Mouse (Mus musculus) myocyte (in vitro differentiated cells): ENCODE results near the gene Shbg.
"Not testable (repeated sequence)": the region's sequence is repeated elsewhere in the genome, so short reads cannot be mapped to it uniquely, and the experiment has no call there.

Experiments
- E2F4 ChIP-seq: IDR thresholded peaks from one replicate; pipeline ENCODE4 v1.6.1; 2011; ENCODE audit warnings: mild to moderate bottlenecking, control low read depth, moderate library complexity; ENCODE audit not compliant: insufficient read depth
- MAX ChIP-seq: IDR thresholded peaks from one replicate; pipeline ENCODE4 v1.6.1; 2011; ENCODE audit warnings: low read depth, mild to moderate bottlenecking, control low read depth
- POLR2A ChIP-seq: IDR thresholded peaks from one replicate; pipeline ENCODE4 v1.6.1; 2011; ENCODE audit warnings: low read depth, mild to moderate bottlenecking, control low read depth, moderate library complexity; ENCODE audit not compliant: insufficient read length
- TCF12 ChIP-seq: IDR thresholded peaks from one replicate; pipeline ENCODE4 v1.6.1; 2011; ENCODE audit warnings: mild to moderate bottlenecking, control low read depth; ENCODE audit not compliant: poor library complexity, insufficient read depth, severe bottlenecking

DNA sequence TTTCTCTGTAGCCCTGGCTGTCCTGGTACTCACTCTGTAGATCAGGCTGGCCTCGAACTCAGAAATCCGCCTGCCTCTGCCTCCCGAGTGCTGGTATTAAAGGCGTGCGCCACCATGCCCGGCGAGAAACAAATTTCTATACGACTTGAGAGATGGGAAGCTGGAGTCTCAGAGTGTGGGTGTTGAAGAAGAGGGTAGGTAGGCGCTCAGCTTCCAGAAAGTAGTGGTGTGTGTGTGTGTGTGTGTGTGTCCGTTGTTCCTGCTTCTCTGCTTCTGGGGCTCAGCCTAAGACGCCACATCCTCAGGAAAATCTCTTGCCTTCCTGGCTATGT lies 3.5 kb downstream of the Shbg start:
- not testable (repeated sequence) for TF ChIP-seq MAX, POLR2A, TCF12, E2F4
